In genomic region chr3:150435199-150435598, GRCm38 (mm10) we compare ENCODE assay signal across 11 mouse cellular contexts.
DNase-seq lines count a peak whose midpoint lies in the region; ATAC-seq and TF ChIP-seq lines count a peak whose summit lies in the region.
"Had no signal": no experiment of that assay in that cellular context is flagged by ENCODE, and none has a peak within 500 bp of the region (broad histone marks: within the 10 kb centered on the region; RNA-seq: fewer than 3 reads in every experiment).

No protein-coding gene starts in this region.

- H3K9me3 ChIP-seq in liver, postnatal 0 days (ENCODE audit: low read length), result no peaks in the 10 kb centered on the region
- H3K9me3 ChIP-seq: megakaryocyte, embryonic 14.5 days had no signal

- no peak overlapping the region for H3K27ac ChIP-seq in liver, postnatal 0 days (ENCODE audit: low read depth)

- no peak overlapping the region for H3K4me3 ChIP-seq in liver, postnatal 0 days (ENCODE audit: low read depth, low read length)
- H3K4me3 ChIP-seq: megakaryocyte, embryonic 14.5 days had no signal

- H3K4me1 ChIP-seq in liver, postnatal 0 days (ENCODE audit: insufficient read depth), result no peaks in the 10 kb centered on the region
- H3K4me1 ChIP-seq: megakaryocyte, embryonic 14.5 days had no signal

- H3K4me2 ChIP-seq in liver, postnatal 0 days (ENCODE audit: low read depth, low read length), result no peak overlapping the region

- no peaks in the 10 kb centered on the region for H3K27me3 ChIP-seq in liver, postnatal 0 days (ENCODE audit: insufficient read depth, low read length)
- H3K27me3 ChIP-seq: megakaryocyte, embryonic 14.5 days had no signal

- no peaks in the 10 kb centered on the region for H3K36me3 ChIP-seq in liver, postnatal 0 days (replicated peaks; ENCODE audit: insufficient read depth, low read length)

- no peak for TF ChIP-seq EP300 in liver, postnatal 0 days (IDR thresholded peaks at IDR 0.05; ENCODE audit: low read depth)

- intact Hi-C loops in left cerebral cortex, postnatal 4 days (cut with DNase I), result no loop called here

- no peak overlapping the region for H3K9ac ChIP-seq in liver, postnatal 0 days (replicated peaks)

- TF ChIP-seq CTCF in liver, postnatal 0 days (IDR thresholded peaks at IDR 0.05; ENCODE audit: low read depth), result 0 out of 2 replicates have a peak, but pooled peaks have one; percentile 23

- peak; percentile 24 to 51 for DNase-seq in cerebellum, postnatal 14 days
- no peak for DNase-seq in cerebellum, adult 11 months
- DNase-seq in liver, postnatal 0 days, result no peak
- DNase-seq in liver, result no peak
- DNase-seq in embryo, embryonic 11.5 days (ENCODE audit: low read depth, low spot score), result peak; percentile 13
- DNase-seq in left cerebral cortex, postnatal 4 days, result peak; percentile 1
- DNase-seq in thymus, postnatal 10 days (ENCODE audit: low spot score in 2 of 2), result no peak
- no peak for DNase-seq in spleen, postnatal 10 days (ENCODE audit: low spot score in 2 of 2)
- DNase-seq: adrenal gland, adult 2 months; B cell, adult 2 months had no signal

- ATAC-seq in liver, postnatal 0 days, result no peak

- WGBS in liver, postnatal 0 days (ENCODE audit: insufficient replicate concordance), result 68% methylated on average over 1 of the region's 1 CpGs

Comparison
In these comparisons a context has a peak if more than half of its experiments do, and no peak if none do; other contexts are left out.
1. DNase-seq: peak in cerebellum, postnatal 14 days (2 of 2), embryo, embryonic 11.5 days (single experiment) and left cerebral cortex, postnatal 4 days (single experiment); none in cerebellum, adult 11 months (single experiment), liver, postnatal 0 days (single experiment), liver (single experiment), thymus, postnatal 10 days (0 of 2) and spleen, postnatal 10 days (0 of 2).